Mouse (Mus musculus) neural tube, embryonic 12.5 days (tissue): ENCODE results near the gene Nt5c1a. TPM values are rescaled to one million over a fixed set of nuclear protein-coding genes. Genes with fewer than 3 reads are reported as not detected.
A peak's percentile ranks its signal among the peaks of the same experiment; 100 is the strongest.
"Not testable (repeated sequence)": the region's sequence is repeated elsewhere in the genome, so short reads cannot be mapped to it uniquely, and the experiment has no call there.

Source experiments
- ATAC-seq: fragments of 200-750 bp; cut with Nextera tagmentation; 2 replicates; pipeline ENCODE4 v1.8.0; 2017; ENCODE audit warnings: low read depth, mild to moderate bottlenecking, moderate TSS enrichment, moderate library complexity; ENCODE audit not compliant: low FRiP score
- H3K27ac ChIP-seq: fragments of 300-500 bp; sonication (generic); 2 replicates; pipeline ENCODE4 v1.5.1; 2016
- H3K27me3 ChIP-seq: fragments of 300-500 bp; sonication (generic); replicated peaks from 2 replicates; pipeline ENCODE4 v1.6.1; 2016; ENCODE audit warnings: mild to moderate bottlenecking
- H3K36me3 ChIP-seq: fragments of 300-500 bp; sonication (generic); 2 replicates; pipeline ENCODE4 v1.6.1; 2016; ENCODE audit warnings: mild to moderate bottlenecking
- H3K4me1 ChIP-seq: fragments of 300-500 bp; sonication (generic); 2 replicates; pipeline ENCODE4 v1.6.1; 2016
- H3K4me2 ChIP-seq: fragments of 300-500 bp; sonication (generic); replicated peaks from 2 replicates; pipeline ENCODE4 v1.6.1; 2016; ENCODE audit warnings: mild to moderate bottlenecking
- H3K4me3 ChIP-seq: fragments of 300-500 bp; sonication (generic); 2 replicates; pipeline ENCODE4 v1.5.1; 2016
- H3K9ac ChIP-seq: fragments of 300-500 bp; sonication (generic); 2 replicates; pipeline ENCODE4 v1.6.1; 2016; ENCODE audit warnings: mild to moderate bottlenecking
- H3K9me3 ChIP-seq: fragments of 300-500 bp; sonication (generic); 2 replicates; pipeline ENCODE4 v1.6.1; 2016; ENCODE audit warnings: mild to moderate bottlenecking
- WGBS: fragments of 180-500 bp; shearing (Covaris S2); methylation state at CpG from one replicate; pipeline ENCODE4 v1.1.7; 2016; 5-methylcytosine and 5-hydroxymethylcytosine counted together
- polyA plus RNA-seq: library from polyadenylated mRNA; unstranded; fragments of >200 nt; fragmentation: Nextera tagmentation; extraction: Ambion mirVana; gene quantifications from 2 replicates; pipeline ENCODE4 v1.2.1, GENCODE M21; 2016

Gene Nt5c1a
- polyA plus RNA-seq = 0.15 TPM in 1 of 2 replicates, not detected in the other

DNA sequence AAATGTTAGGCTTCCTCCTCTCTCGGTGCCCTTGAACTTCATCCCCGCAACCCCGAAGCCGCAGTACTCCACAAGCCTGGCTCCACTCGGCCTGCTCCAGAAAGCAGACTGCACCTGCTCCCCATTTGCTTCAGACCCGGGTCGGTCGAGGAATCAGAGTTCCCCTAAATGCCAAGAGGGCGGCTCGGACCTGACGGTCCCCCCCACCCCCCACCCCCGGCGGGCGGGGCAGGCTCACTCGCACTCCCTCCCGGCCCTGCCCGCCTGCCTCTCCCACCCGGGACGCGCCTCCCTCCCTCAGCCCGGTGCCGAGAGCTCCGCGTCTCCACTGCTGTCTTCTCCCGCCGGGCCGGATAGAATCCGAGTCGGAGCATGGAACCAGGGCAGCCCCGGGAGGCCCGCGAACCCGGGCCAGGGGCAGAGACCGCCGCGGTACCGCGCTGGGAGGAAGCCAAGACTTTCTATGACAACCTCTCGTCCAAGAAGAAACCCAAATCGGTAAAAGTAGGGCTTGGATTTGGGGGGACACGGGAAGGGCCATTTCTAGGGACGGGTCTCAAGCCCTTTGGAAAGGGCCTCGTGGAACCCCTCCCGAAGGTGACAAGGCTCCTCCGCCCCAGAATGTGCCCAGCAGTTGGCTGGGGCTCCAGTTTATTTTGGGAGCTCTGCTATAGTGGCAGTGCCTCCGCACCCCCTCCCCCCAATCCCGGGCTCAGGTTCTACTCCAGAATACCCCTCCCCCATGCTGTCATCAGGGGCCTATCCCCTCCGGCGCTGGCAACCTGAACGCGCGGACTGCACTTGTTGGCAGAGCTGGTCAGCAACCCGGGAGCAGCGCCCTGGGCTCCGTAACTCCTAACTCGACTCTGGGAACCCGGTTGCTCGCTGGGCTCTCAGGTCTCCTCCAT is at the start of gene Nt5c1a:
Gene Nt5c1a (plus strand): TSS at position 319 of the 908 bp plus-strand sequence.
- H3K27ac ChIP-seq = no peak within 1 kb of the TSS
- no peaks in the 10 kb centered on the region for H3K36me3 ChIP-seq
- H3K27me3 ChIP-seq = peaks cover 27% of the 10 kb centered on the region

DNA sequence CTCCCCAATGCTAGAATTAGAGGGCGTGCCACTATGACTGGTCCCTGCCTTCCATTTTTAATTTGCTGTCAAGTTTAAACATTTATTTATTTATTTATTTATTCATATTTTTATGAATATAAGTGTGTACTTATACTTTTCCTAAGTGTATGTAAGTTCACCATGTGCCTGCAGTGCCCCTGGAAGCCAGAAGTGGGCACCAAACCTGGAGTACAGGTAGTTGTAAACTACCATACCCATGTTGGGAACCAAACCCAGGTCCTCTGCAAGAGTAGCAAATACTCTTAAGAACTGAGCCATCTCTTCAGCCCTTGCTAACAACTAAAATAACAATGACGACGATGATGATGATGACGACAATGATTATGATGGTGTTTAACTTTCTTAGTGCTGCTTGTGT is 49.3 kb upstream of the Nt5c1a start:
- no peaks in the 10 kb centered on the region for H3K9me3 ChIP-seq
- no peak overlapping the region for H3K4me2 ChIP-seq
- WGBS = 75% methylated on average over 4 of the region's 4 CpGs
- no peaks in the 10 kb centered on the region for H3K36me3 ChIP-seq
- no peak overlapping the region for H3K4me3 ChIP-seq
- no peaks in the 10 kb centered on the region for H3K27me3 ChIP-seq
- H3K4me1 ChIP-seq = no peaks in the 10 kb centered on the region; the same call in 1 of the 2 replicates
- H3K9ac ChIP-seq = no peak overlapping the region
- ATAC-seq = no peak
- H3K27ac ChIP-seq = no peak overlapping the region

More for the DNA sequence above, at the start of gene Nt5c1a:
- Histone ChIP-seq H3K4me3 (peak within 1 kb of the TSS; percentile 38), H3K4me2 (peak within 1 kb of the TSS; percentile 83), H3K9me3 (no peaks in the 10 kb centered on the region), H3K4me1 (peaks cover 14% of the 10 kb centered on the region), H3K9ac (peak within 1 kb of the TSS; percentile 54)
- ATAC-seq = 0 out of 2 replicates have a peak, but pooled peaks have one; percentile 44
- WGBS = 1% methylated on average over 58 of the region's 58 CpGs

DNA sequence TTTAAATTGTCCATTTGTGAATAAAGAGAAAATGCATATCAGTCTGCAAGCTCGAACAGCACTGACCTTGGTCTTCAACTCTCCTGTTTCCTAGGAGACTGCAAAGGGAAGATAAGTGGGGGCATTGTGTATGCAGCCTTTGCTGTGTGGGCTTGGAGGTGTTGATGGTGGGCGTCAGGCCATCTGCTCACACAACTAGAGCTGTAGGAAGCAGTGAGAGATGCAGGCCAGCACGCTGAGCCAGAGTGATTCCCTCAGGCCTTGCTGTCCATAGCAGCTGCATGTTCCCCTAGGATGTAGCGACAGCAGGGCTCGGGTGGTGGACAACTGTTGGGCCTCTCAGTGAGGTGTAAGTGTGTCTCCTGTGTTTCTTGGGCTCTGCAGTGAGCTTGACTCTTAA is 48.3 kb upstream of the Nt5c1a start:
- 51% methylated on average over 5 of the region's 5 CpGs for WGBS
- H3K36me3 ChIP-seq = no peaks in the 10 kb centered on the region
- H3K27me3 ChIP-seq = no peaks in the 10 kb centered on the region
- no peaks in the 10 kb centered on the region; the same call in 1 of the 2 replicates for H3K4me1 ChIP-seq
- H3K9ac ChIP-seq = no peak overlapping the region
- ATAC-seq = no peak
- no peak overlapping the region for H3K4me3 ChIP-seq
- no peak overlapping the region for H3K4me2 ChIP-seq
- no peak overlapping the region for H3K27ac ChIP-seq
- no peaks in the 10 kb centered on the region for H3K9me3 ChIP-seq

DNA sequence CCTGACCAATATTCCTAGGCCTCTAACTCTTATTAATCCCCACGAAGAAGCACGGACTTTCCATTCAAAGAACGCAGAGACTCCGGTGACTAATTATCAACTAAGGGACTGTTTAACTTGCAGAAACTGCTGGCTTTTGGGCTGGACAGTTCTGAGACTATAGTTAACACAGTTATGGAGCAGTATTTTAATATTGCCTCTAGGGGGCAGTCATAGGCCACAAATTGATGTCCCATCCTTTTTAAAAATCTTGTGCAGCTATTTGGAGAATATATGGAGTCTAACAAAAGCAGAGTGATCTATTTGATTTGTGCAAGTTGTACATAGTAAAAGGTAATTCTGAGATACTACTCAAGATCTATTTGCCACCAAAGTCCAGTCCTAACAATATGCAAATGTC is 46.3 kb upstream of the Nt5c1a start:
- Histone ChIP-seq H3K27me3 (no peaks in the 10 kb centered on the region), H3K36me3 (no peaks in the 10 kb centered on the region), H3K4me2 (no peak overlapping the region), H3K4me3 (no peak overlapping the region), H3K9ac (no peak overlapping the region), H3K9me3 (no peaks in the 10 kb centered on the region), H3K27ac (no peak overlapping the region), H3K4me1 (no peaks in the 10 kb centered on the region; the same call in 1 of the 2 replicates)
- ATAC-seq = no peak
- WGBS = 32% methylated on average over 4 of the region's 4 CpGs

DNA sequence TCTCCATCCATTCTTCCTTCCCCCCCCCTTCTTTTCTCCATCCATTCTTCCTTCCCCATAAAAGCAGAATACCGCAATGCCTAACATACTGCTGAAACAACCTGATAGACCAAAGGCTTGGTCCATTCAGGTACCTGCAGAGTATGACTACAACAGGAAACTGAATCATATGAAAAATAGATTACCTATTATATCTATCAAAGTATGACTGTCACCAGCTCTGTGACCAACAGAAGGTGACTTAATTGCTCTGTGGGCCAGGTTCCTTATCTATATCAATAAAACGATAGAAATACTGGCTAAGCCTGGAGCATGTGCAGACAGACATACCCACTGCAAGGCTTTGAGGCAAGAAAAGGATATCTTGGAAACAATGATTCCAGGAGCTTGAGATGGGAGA is 45.9 kb upstream of the Nt5c1a start:
- Histone ChIP-seq H3K4me1 (no peaks in the 10 kb centered on the region; the same call in 1 of the 2 replicates), H3K9ac (no peak overlapping the region), H3K9me3 (no peaks in the 10 kb centered on the region), H3K4me3 (no peak overlapping the region), H3K27ac (no peak overlapping the region), H3K4me2 (no peak overlapping the region), H3K27me3 (no peaks in the 10 kb centered on the region), H3K36me3 (no peaks in the 10 kb centered on the region)
- WGBS = 66% methylated on average over 2 of the region's 2 CpGs
- ATAC-seq = no peak

DNA sequence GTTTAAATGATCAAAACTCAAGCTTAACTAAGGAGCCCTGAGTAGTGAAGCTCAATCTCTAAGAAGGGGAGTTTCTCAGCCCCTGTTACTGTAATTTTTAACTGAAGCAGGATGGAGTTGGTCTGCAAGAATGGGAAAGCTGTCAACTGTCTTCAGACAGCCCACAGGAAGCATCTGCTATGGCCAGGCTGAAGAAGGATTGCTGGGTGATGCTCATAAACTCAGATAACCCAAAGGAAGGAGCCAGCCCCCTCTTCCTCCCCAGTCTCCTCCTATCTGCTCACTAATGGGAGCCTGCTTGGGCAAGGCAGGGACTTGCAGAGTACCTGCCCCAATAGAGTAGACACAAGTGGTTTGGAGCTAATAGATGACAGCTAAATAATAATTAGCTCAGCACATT is 45.5 kb upstream of the Nt5c1a start:
- Histone ChIP-seq H3K27ac (no peak overlapping the region), H3K4me3 (no peak overlapping the region), H3K4me1 (no peaks in the 10 kb centered on the region; the same call in 1 of the 2 replicates), H3K36me3 (no peaks in the 10 kb centered on the region), H3K27me3 (no peaks in the 10 kb centered on the region), H3K4me2 (no peak overlapping the region), H3K9me3 (no peaks in the 10 kb centered on the region), H3K9ac (no peak overlapping the region)
- ATAC-seq = no peak

DNA sequence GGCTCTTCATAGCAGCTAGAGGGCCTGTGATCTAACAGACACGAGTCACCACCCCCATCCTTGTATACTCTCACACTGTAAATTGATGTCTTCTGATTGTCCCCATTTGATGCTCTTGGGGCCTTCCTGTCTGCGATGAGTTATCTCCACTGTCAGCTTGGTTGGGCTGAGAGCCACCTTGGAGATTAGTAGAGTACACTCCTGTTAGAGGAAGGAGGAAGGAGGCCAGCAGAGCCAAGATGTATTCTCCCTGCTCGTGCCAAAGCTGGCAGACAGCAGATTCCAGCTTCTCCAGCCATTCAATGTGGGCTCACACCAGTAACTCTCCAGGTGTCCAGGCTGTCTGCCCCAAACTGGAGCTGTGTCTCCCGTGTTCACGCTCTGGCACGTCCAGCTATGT is 40.7 kb upstream of the Nt5c1a start:
- no peaks in the 10 kb centered on the region for H3K36me3 ChIP-seq
- ATAC-seq = no peak
- 83% methylated on average over 6 of the region's 6 CpGs for WGBS
- no peak overlapping the region for H3K4me3 ChIP-seq
- 0 out of 2 replicates have a peak, but pooled peaks cover 9% of the 10 kb centered on the region for H3K27me3 ChIP-seq
- no peaks in the 10 kb centered on the region for H3K9me3 ChIP-seq
- H3K27ac ChIP-seq = no peak overlapping the region
- H3K9ac ChIP-seq = no peak overlapping the region
- no peaks in the 10 kb centered on the region for H3K4me1 ChIP-seq
- no peak overlapping the region for H3K4me2 ChIP-seq

DNA sequence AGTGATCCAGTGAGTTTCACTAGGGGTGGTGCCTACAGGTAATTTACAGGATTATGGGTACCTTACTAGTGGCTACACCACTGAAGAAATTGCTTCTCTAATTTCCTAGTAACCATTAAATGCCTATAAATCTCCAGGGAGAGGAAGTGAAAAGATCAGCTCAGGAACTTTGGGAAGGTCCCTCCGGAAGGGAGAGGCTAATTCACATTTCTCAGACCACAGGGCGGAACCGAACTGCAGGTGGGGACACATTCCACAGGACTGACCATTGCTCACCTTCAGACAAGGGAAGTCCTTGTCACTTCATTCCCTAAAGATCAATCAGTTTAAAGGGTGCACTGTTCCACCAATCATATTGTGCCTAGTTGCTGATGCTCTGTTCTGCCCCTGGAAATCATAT is 40.1 kb upstream of the Nt5c1a start:
- H3K4me1 ChIP-seq, H3K9me3 ChIP-seq, H3K27me3 ChIP-seq, H3K4me2 ChIP-seq, ATAC-seq, H3K27ac ChIP-seq, H3K4me3 ChIP-seq, H3K9ac ChIP-seq, H3K36me3 ChIP-seq: not testable (repeated sequence)
- WGBS = 77% methylated on average over 3 of the region's 3 CpGs

DNA sequence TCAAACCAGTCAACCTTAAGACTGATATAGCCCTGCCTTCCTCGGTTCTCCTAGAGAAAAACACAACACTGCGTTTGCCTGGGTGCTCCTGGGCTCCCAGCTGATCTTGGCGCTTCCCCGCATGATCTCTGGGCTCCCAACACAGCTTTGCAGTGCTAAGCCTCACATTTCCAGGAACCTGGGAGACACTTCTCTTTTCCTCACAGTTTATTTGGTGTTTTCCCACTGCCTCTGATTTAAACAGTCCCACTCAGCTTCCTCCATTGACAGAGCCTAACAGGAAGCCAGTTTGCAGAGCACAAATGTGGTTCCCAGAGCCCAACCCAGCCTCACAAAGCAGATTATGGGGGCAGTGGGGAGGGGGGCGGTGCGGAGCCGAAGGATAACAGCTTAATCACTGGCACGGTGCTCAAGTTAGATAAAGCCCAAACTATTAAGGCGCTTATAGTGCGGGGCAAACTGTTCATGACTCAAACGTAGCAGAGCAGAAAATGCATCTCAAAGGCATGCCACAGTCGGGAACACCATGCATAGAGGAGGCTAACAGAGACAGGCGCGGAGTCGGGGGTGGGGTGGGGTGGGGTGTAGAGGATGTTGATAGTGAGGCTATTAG is 38.9 kb upstream of the Nt5c1a start:
- peak overlapping the region; percentile 29; the same call in 1 of the 2 replicates for H3K4me2 ChIP-seq
- no peak overlapping the region for H3K27ac ChIP-seq
- 17% methylated on average over 15 of the region's 15 CpGs for WGBS

DNA sequence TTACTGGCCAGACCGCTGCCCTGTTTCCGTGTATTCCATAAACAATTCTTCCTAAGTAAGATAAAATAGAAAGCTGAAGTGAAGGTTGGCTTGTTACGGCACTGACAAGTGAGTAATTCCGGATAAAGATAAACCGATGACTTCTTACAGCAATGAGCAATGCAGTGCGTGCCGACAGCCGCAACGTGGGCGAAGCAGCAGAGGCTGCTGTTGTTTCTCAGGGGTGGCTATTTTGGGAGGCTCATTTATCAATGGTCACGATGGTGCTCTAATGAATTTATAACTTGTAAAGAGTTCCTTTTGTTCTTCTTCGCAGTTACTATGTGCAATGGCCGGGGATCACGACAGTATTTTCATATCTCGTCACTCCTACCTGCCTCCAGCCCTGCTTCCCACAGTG is 37.1 kb upstream of the Nt5c1a start:
- no peak overlapping the region for H3K9ac ChIP-seq
- 75% methylated on average over 15 of the region's 15 CpGs for WGBS
- no peak for ATAC-seq
- 0 out of 2 replicates have a peak, but pooled peaks cover 9% of the 10 kb centered on the region for H3K27me3 ChIP-seq
- H3K27ac ChIP-seq = no peak overlapping the region
- no peaks in the 10 kb centered on the region for H3K36me3 ChIP-seq
- H3K9me3 ChIP-seq = peaks cover 6% of the 10 kb centered on the region; the same call in 1 of the 2 replicates
- no peak overlapping the region for H3K4me3 ChIP-seq
- H3K4me2 ChIP-seq = no peak overlapping the region
- no peaks in the 10 kb centered on the region for H3K4me1 ChIP-seq

More for the DNA sequence above, 38.9 kb upstream of the Nt5c1a start:
- Histone ChIP-seq H3K4me3 (no peak overlapping the region), H3K36me3 (no peaks in the 10 kb centered on the region), H3K9me3 (0 out of 2 replicates have a peak, but pooled peaks cover 4% of the 10 kb centered on the region), H3K9ac (no peak overlapping the region), H3K4me1 (no peaks in the 10 kb centered on the region), H3K27me3 (0 out of 2 replicates have a peak, but pooled peaks cover 9% of the 10 kb centered on the region)
- no peak for ATAC-seq

DNA sequence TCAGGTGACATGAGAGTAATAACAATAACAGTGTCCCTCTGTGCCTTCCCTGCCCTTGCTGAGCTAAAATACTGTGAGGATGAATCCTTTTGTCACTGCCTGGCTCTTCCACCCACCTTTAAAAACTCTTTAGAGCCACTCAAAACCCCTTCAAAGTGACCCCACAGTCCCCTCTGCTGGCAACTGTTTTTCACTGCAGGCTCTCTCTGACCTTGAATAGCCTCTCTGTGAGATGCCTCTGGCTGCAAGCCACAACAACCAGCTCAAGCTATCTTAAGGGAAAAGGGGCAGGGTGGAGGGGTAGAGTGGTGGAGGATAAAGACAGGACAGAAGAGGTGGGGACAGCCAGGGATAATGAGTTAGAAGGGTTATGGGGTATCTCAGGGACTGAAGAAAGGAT is 29.5 kb upstream of the Nt5c1a start:
- H3K9ac ChIP-seq = no peak overlapping the region
- no peak overlapping the region for H3K4me2 ChIP-seq
- 0 out of 2 replicates have a peak, but pooled peaks cover 4% of the 10 kb centered on the region for H3K27me3 ChIP-seq
- no peaks in the 10 kb centered on the region for H3K36me3 ChIP-seq
- H3K27ac ChIP-seq = no peak overlapping the region
- no peak for ATAC-seq
- H3K4me1 ChIP-seq = no peaks in the 10 kb centered on the region
- peaks cover 4% of the 10 kb centered on the region; the same call in 1 of the 2 replicates for H3K9me3 ChIP-seq
- no peak overlapping the region for H3K4me3 ChIP-seq
